Mouse (Mus musculus) liver, adult 2 months (tissue): ENCODE results near the gene Rack1. TPM values are rescaled to one million over a fixed set of nuclear protein-coding genes. Genes with fewer than 3 reads are reported as not detected.

ENCODE experiments used
- DNase-seq: peaks from one replicate; pipeline ENCODE4 v3.0.0-alpha.2; 2011; ENCODE audit warnings: low read depth, low spot score; ENCODE audit errors: extremely low read depth
- H3K27ac ChIP-seq: fragments of 200-500 bp; replicated peaks from 2 replicates; pipeline ENCODE4 v1.5.1; 2012; ENCODE audit warnings: low read depth, mild to moderate bottlenecking, control low read depth, inconsistent platforms, low read length; ENCODE audit not compliant: insufficient read depth
- H3K27me3 ChIP-seq: fragments of 200-500 bp; 2 replicates; pipeline ENCODE4 v1.6.1; 2012; ENCODE audit warnings: mild to moderate bottlenecking, moderate library complexity, low read length, inconsistent platforms; ENCODE audit not compliant: control insufficient read depth, insufficient read depth
- H3K36me3 ChIP-seq: fragments of 200-500 bp; 2 replicates; pipeline ENCODE4 v1.6.1; 2012; ENCODE audit warnings: low read length, inconsistent platforms; ENCODE audit not compliant: control insufficient read depth, insufficient read depth
- H3K4me1 ChIP-seq: fragments of 200-500 bp; 2 replicates; pipeline ENCODE4 v1.6.1; 2011; ENCODE audit warnings: low read length; ENCODE audit not compliant: control insufficient read depth, insufficient read depth
- H3K4me3 ChIP-seq: fragments of 200-500 bp; 2 replicates; pipeline ENCODE4 v1.5.1; 2011; ENCODE audit warnings: low read depth, mild to moderate bottlenecking, control low read depth, low read length, moderate library complexity; ENCODE audit not compliant: insufficient read depth
- H3K79me2 ChIP-seq: fragments of 200-500 bp; 2 replicates; pipeline ENCODE4 v1.6.1; 2012; ENCODE audit warnings: inconsistent platforms, mild to moderate bottlenecking, low read length, moderate library complexity; ENCODE audit not compliant: control insufficient read depth, insufficient read depth
- H3K9ac ChIP-seq: fragments of 200-500 bp; 2 replicates; pipeline ENCODE4 v1.6.1; 2012; ENCODE audit warnings: low read depth, mild to moderate bottlenecking, control low read depth, inconsistent platforms, low read length
- CTCF ChIP-seq: fragments of 200-500 bp; IDR thresholded peaks from 2 replicates; pipeline ENCODE4 v1.5.1; 2011; ENCODE audit warnings: low read depth, low read length, control low read depth
- POLR2A ChIP-seq: fragments of 200-500 bp; IDR thresholded peaks from 2 replicates; pipeline ENCODE4 v1.6.1; 2011; ENCODE audit warnings: low read length, control low read depth; ENCODE audit not compliant: insufficient read depth; ENCODE audit errors: extremely low read depth
- WGBS: fragments of 180-500 bp; shearing (Covaris S2); methylation state at CpG from one replicate; pipeline ENCODE4 v1.1.7; 2018; 5-methylcytosine and 5-hydroxymethylcytosine counted together
- polyA plus RNA-seq: library from polyadenylated mRNA; depleted of rRNA; stranded (reverse); fragments of >200 nt; gene quantifications from 2 replicates; pipeline ENCODE4 v1.2.3, GENCODE M21; 2012
- total RNA-seq: library from RNA; depleted of rRNA; stranded (reverse); fragments of >200 nt; gene quantifications from 2 replicates; pipeline ENCODE4 v1.2.3, GENCODE M21; 2014

The Rack1 gene
- total and polyA plus RNA-seq, 2 experiments: 507 to 687 TPM

DNA sequence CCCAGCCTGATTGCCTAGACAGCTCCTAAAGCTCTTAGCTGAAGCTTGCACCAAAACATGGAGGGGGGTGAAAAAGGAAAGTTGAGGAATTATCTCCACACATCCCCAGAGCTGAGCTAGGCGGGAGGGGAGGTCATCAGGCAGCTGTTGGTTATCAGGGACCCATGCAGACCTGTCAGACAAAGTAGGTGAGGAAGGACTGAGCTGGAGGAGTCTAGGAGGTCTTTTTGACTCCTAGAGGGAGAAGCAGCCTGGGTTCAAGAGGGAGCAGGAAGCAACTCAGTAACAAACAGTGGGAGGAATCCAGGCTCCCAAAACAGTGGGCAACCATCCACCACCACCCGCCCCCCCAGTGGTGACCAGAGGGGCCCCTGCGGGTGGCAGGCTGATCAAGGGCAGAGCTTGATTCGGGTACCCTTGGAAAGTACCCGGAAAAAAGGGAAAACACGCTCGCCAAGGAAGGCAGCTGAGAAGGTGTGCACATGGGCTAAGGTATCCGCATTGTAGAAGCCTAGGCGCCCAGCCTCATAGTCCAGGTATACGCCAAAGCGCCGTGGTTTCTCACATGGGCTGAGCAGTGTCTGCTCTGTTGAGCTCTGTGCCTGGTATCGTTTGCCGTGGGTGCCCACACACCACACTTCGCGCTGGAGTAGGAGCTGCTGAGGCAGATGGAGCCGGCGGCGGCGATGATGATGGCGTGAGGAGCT is 6.9 kb downstream of the Rack1 start:
- WGBS: 86% methylated on average over 21 of the region's 21 CpGs
- H3K27ac ChIP-seq: no peak overlapping the region
- peaks cover 77% of the 10 kb centered on the region for H3K36me3 ChIP-seq
- H3K27me3 ChIP-seq: no peaks in the 10 kb centered on the region
- TF ChIP-seq POLR2A: no peak
- TF ChIP-seq CTCF: no peak
- no peak overlapping the region for H3K9ac ChIP-seq
- no peak overlapping the region for H3K4me3 ChIP-seq
- DNase-seq: no peak
- H3K79me2 ChIP-seq: peaks cover 9% of the 10 kb centered on the region; the same call in 1 of the 2 replicates
- H3K4me1 ChIP-seq: peaks cover under 1% of the 10 kb centered on the region; the same call in 1 of the 2 replicates

DNA sequence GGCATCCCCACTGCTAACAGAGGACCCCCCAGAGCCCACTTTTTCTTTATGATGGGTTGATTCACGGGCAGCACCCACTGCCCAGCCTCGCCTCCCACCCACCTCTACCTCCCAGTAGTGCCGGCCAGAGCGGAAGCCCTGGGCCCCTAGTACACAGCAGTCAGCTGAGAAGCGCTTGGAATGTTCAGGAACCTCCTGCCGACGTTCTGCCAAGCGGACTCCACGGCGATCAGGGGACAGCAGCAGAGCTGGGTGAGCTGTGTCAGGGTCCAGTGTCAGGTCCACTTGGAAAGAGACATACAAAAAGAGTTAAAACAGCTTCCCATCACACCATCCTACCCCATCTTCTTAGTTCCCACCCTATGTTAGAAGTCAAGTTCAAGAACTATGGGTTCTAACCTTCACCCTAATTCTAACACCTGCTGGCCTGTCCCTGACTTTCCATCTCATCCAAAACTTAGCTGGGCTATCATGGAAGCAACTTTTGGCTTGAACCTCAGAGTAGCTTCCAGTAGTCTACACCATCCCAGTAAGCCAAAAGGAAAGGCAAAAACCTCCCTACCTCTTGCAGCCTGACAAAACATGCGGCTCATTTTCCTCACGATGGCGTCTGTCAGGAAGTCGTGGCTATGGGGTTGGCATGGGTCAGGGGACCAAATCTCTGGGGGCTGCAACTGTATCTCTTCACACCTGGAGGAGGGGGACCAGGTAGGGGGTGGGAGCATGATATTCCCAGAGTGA is 7.6 kb downstream of the Rack1 start:
- Histone ChIP-seq H3K27me3 (no peaks in the 10 kb centered on the region), H3K36me3 (peaks cover 75% of the 10 kb centered on the region), H3K79me2 (peaks cover 10% of the 10 kb centered on the region; the same call in 1 of the 2 replicates), H3K27ac (no peak overlapping the region), H3K4me3 (no peak overlapping the region), H3K4me1 (no peaks in the 10 kb centered on the region; the same call in 1 of the 2 replicates), H3K9ac (no peak overlapping the region)
- TF ChIP-seq POLR2A (no peak), CTCF (no peak)
- no peak for DNase-seq
- 68% methylated on average over 14 of the region's 14 CpGs for WGBS

DNA sequence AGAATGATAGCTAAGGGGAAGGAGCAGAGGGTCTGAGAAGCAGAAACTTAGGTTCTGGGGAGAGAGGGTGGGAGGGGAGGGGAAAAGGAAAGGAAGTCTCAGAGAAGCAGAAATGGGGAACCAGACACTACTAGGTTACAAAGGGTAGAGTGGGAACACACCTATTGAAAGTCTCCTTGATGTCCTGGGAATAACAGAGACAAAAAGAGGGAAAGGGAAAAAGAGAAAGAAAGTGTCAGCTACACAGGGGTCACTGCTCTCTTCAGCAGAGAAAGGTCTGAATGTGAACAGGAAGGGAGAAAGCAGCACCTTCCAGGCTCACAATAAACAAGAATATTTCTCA is 8.1 kb downstream of the Rack1 start:
- no peak overlapping the region for H3K27ac ChIP-seq
- H3K36me3 ChIP-seq: peaks cover 70% of the 10 kb centered on the region
- H3K9ac ChIP-seq: no peak overlapping the region
- peaks cover 7% of the 10 kb centered on the region; the same call in 1 of the 2 replicates for H3K79me2 ChIP-seq
- no peak overlapping the region for H3K4me3 ChIP-seq
- no peaks in the 10 kb centered on the region for H3K27me3 ChIP-seq
- no peak for TF ChIP-seq POLR2A
- DNase-seq: no peak
- H3K4me1 ChIP-seq: peaks cover 3% of the 10 kb centered on the region

DNA sequence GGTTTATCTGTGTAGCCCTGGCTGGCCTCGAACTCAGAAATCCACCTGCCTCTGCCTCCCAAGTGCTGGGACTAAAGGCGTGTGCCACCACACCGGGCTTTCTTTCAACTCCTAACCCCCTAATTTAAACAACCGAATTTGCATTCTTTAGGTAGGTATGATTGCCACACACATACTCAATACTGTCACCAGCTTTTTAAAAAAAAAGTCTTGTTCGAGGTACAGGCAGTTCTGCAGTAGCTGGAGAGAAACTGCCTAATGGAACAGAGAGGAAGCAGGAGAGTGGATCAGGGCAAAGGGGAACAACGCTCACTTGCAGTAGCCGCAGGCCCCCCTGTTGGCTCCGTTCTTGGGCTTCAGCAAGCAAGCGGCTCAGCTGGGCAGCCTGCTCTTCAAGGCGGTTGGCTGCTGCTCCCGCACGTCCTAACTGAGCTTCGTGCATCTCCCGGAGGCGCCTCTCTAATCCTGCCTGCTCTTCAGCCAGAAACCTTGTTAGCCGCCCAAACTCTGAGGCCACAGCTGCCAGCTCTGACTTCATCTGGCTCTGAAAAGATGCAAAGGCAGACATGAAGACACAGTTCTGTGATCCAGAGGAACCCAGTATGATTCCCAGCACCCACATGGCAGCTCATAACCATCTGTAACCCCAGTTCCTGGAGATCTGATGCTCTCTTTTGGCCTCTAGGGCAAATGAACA is 8.8 kb downstream of the Rack1 start:
- Histone ChIP-seq H3K4me3 (no peak overlapping the region), H3K27me3 (no peaks in the 10 kb centered on the region), H3K36me3 (peaks cover 65% of the 10 kb centered on the region), H3K79me2 (peaks cover 6% of the 10 kb centered on the region; the same call in 1 of the 2 replicates), H3K4me1 (peaks cover 7% of the 10 kb centered on the region), H3K9ac (no peak overlapping the region), H3K27ac (no peak overlapping the region)
- TF ChIP-seq POLR2A (no peak), CTCF (no peak)
- 79% methylated on average over 16 of the region's 16 CpGs for WGBS
- no peak for DNase-seq

DNA sequence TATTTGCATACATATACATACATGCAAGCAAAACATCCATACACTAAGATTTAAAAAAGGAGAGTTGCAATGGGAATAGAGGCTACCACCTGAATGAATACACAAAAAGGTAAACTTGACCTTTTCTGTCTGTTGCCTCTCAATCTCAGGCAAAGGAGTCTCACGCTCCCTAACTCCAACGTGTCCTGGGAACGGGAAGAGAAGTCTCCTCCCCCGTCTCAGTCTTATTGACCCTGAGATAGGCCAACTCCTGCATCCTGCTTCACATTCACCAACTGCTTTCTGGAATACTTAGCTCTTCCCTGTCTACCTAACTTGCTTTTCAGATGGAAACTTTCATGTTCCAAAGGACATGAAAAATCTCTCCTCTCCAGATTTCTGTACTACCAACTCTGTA is 9.3 kb downstream of the Rack1 start:
- no peak overlapping the region for H3K9ac ChIP-seq
- DNase-seq: no peak
- H3K27ac ChIP-seq: no peak overlapping the region
- no peak overlapping the region for H3K4me3 ChIP-seq
- peaks cover 59% of the 10 kb centered on the region for H3K36me3 ChIP-seq
- 55% methylated on average over 4 of the region's 4 CpGs for WGBS
- peaks cover 11% of the 10 kb centered on the region for H3K4me1 ChIP-seq
- peaks cover 6% of the 10 kb centered on the region; the same call in 1 of the 2 replicates for H3K79me2 ChIP-seq
- TF ChIP-seq POLR2A: no peak
- no peak for TF ChIP-seq CTCF
- H3K27me3 ChIP-seq: no peaks in the 10 kb centered on the region
